ENCODE assay signal across 16 mouse cellular contexts in genomic region chr4:43936749-43937674, GRCm38 (mm10). TPM values are rescaled to one million over a fixed set of nuclear protein-coding genes. Genes with fewer than 3 reads are reported as not detected.
DNase-seq lines count a peak whose midpoint lies in the region; ATAC-seq and TF ChIP-seq lines count a peak whose summit lies in the region.
"Had no signal": no experiment of that assay in that cellular context is flagged by ENCODE, and none has a peak within 500 bp of the region (broad histone marks: within the 10 kb centered on the region; RNA-seq: fewer than 3 reads in every experiment).

No protein-coding gene starts in this region.

- H3K27ac ChIP-seq in lung, embryonic 15.5 days, result no peak overlapping the region
- no peak overlapping the region for H3K27ac ChIP-seq in liver, embryonic 14.5 days
- H3K27ac ChIP-seq in hindbrain, embryonic 14.5 days, result no peak overlapping the region
- H3K27ac ChIP-seq: embryonic facial prominence, embryonic 15.5 days had no signal

- no peak for TF ChIP-seq EP300 in liver, embryonic 14.5 days (IDR thresholded peaks at IDR 0.05; ENCODE audit: low read depth)

- TF ChIP-seq CTCF in liver, embryonic 14.5 days (IDR thresholded peaks at IDR 0.05; ENCODE audit: low read depth), result no peak

- no peak for DNase-seq in lung, postnatal 14 days
- no peak for DNase-seq in liver, embryonic 14.5 days (ENCODE audit: low read depth in 3 of 3, low spot score in 3 of 3)
- DNase-seq in skeletal muscle tissue, adult 2 months (ENCODE audit: low read depth, low spot score), result peak; percentile 75
- no peak for DNase-seq in kidney, postnatal 14 days
- no peak for DNase-seq in hindbrain, embryonic 14.5 days (ENCODE audit: low spot score)
- DNase-seq in Muller cell, postnatal 12 days (ENCODE audit: inconsistent ontology term), result no peak
- DNase-seq: adrenal gland, postnatal 10 days; cerebellum, adult 8-10 months; heart, postnatal 4 days; kidney, postnatal 25 days; left cerebral cortex, postnatal 4 days had no signal

- H3K9me3 ChIP-seq in lung, embryonic 15.5 days, result no peaks in the 10 kb centered on the region
- H3K9me3 ChIP-seq in liver, embryonic 14.5 days (ENCODE audit: control insufficient read depth, low read length), result no peaks in the 10 kb centered on the region
- no peaks in the 10 kb centered on the region for H3K9me3 ChIP-seq in hindbrain, embryonic 14.5 days (ENCODE audit: control insufficient read depth, low read length)
- H3K9me3 ChIP-seq: embryonic facial prominence, embryonic 15.5 days had no signal

- H3K9ac ChIP-seq in lung, embryonic 15.5 days, result no peak overlapping the region
- no peak overlapping the region for H3K9ac ChIP-seq in liver, embryonic 14.5 days (replicated peaks)
- H3K9ac ChIP-seq in hindbrain, embryonic 14.5 days, result no peak overlapping the region
- H3K9ac ChIP-seq: embryonic facial prominence, embryonic 15.5 days had no signal

- WGBS in lung, embryonic 15.5 days, result 68% methylated on average over 14 of the region's 14 CpGs
- 28% methylated on average over 14 of the region's 14 CpGs for WGBS in liver, embryonic 14.5 days (ENCODE audit: insufficient replicate concordance)
- 83% methylated on average over 14 of the region's 14 CpGs for WGBS in hindbrain, embryonic 14.5 days

- ATAC-seq in lung, embryonic 15.5 days (ENCODE audit: borderline replicate concordance, extremely low read depth, low FRiP score, low TSS enrichment), result peak; percentile 27; the same call in 1 of the 2 replicates
- ATAC-seq in activated CD4-positive, CD25-positive, alpha-beta regulatory T cell, adult 4 months, result peak; percentile 85
- ATAC-seq in liver, embryonic 14.5 days (ENCODE audit: insufficient read depth), result peak; percentile 50
- no peak for ATAC-seq in hindbrain, embryonic 14.5 days (ENCODE audit: low FRiP score)

- H3K4me3 ChIP-seq in lung, embryonic 15.5 days, result no peak overlapping the region
- no peak overlapping the region for H3K4me3 ChIP-seq in liver, embryonic 14.5 days (ENCODE audit: insufficient read depth in 1 of 2, low read depth in 2 of 2, low read length in 2 of 2)
- no peak overlapping the region for H3K4me3 ChIP-seq in hindbrain, embryonic 14.5 days (replicated peaks; ENCODE audit: low read length)
- H3K4me3 ChIP-seq: embryonic facial prominence, embryonic 15.5 days had no signal

- H3K4me1 ChIP-seq in lung, embryonic 15.5 days, result no peaks in the 10 kb centered on the region
- peaks cover 0 to 3% of the 10 kb centered on the region in 2 experiments; a peak in 1 of 4 replicates for H3K4me1 ChIP-seq in liver, embryonic 14.5 days (replicated peaks; ENCODE audit: control insufficient read depth in 2 of 2, insufficient read depth in 2 of 2, low read length in 1 of 2)
- no peaks in the 10 kb centered on the region for H3K4me1 ChIP-seq in hindbrain, embryonic 14.5 days (replicated peaks; ENCODE audit: control insufficient read depth, insufficient read depth, low read length)
- H3K4me1 ChIP-seq: embryonic facial prominence, embryonic 15.5 days had no signal

- H3K4me2 ChIP-seq in lung, embryonic 15.5 days, result no peak overlapping the region
- H3K4me2 ChIP-seq in liver, embryonic 14.5 days (ENCODE audit: low read depth), result no peak overlapping the region
- no peak overlapping the region for H3K4me2 ChIP-seq in hindbrain, embryonic 14.5 days (replicated peaks)
- H3K4me2 ChIP-seq: embryonic facial prominence, embryonic 15.5 days; midbrain, embryonic 11.5 days had no signal

- H3K27me3 ChIP-seq in lung, embryonic 15.5 days, result no peaks in the 10 kb centered on the region
- no peaks in the 10 kb centered on the region for H3K27me3 ChIP-seq in liver, embryonic 14.5 days (ENCODE audit: control insufficient read depth, insufficient read depth, low read length)
- no peaks in the 10 kb centered on the region for H3K27me3 ChIP-seq in hindbrain, embryonic 14.5 days (ENCODE audit: control insufficient read depth, insufficient read depth, low read length)
- H3K27me3 ChIP-seq: embryonic facial prominence, embryonic 15.5 days had no signal

- peaks cover 32% of the 10 kb centered on the region; the same call in 1 of the 2 replicates for H3K36me3 ChIP-seq in lung, embryonic 15.5 days
- no peaks in the 10 kb centered on the region for H3K36me3 ChIP-seq in liver, embryonic 14.5 days (replicated peaks; ENCODE audit: control insufficient read depth, insufficient read depth, low read depth)
- H3K36me3 ChIP-seq in hindbrain, embryonic 14.5 days (replicated peaks; ENCODE audit: control insufficient read depth, insufficient read depth), result peaks cover 64% of the 10 kb centered on the region

RNA-seq across cellular contexts. Expression of gene Glipr2, which starts 20.2 kb away (rescaled TPM):
- polyA plus RNA-seq in lung, embryonic 15.5 days (2015; fragmentation: Nextera tagmentation; extraction: Ambion mirVana), result 66.8 and 67.9 TPM in 2 replicates
- polyA plus RNA-seq in activated CD4-positive, CD25-positive, alpha-beta regulatory T cell, adult 4 months (2017; shearing (Covaris generic)), result 100 to 1,000 TPM; 215 to 250 TPM
- 17.1 and 19.2 TPM in 2 replicates for polyA plus RNA-seq in liver, embryonic 14.5 days (2012; rRNA removed)
- polyA plus RNA-seq in liver, embryonic 14.5 days (2014; fragmentation: Nextera tagmentation; extraction: Ambion mirVana), result 46.6 and 48.8 TPM in 2 replicates
- 41.4 and 43.3 TPM in 2 replicates for polyA plus RNA-seq in hindbrain, embryonic 14.5 days (2014; fragmentation: Nextera tagmentation; extraction: Ambion mirVana)

RNA-seq across cellular contexts. Expression of gene Ccin, which starts 46.3 kb away (rescaled TPM):
- not detected in 2 replicates for polyA plus RNA-seq in lung, embryonic 15.5 days (2015; fragmentation: Nextera tagmentation; extraction: Ambion mirVana)
- polyA plus RNA-seq in activated CD4-positive, CD25-positive, alpha-beta regulatory T cell, adult 4 months (2017; shearing (Covaris generic)), result under 1 TPM in 1 of 2 experiments, not detected in 1; 0.24 TPM
- 0.02 TPM in 1 of 2 replicates, not detected in the other for polyA plus RNA-seq in liver, embryonic 14.5 days (2012; rRNA removed)
- polyA plus RNA-seq in liver, embryonic 14.5 days (2014; fragmentation: Nextera tagmentation; extraction: Ambion mirVana), result not detected in 2 replicates
- 0.09 TPM in 1 of 2 replicates, not detected in the other for polyA plus RNA-seq in hindbrain, embryonic 14.5 days (2014; fragmentation: Nextera tagmentation; extraction: Ambion mirVana)
- polyA plus RNA-seq: embryonic facial prominence, embryonic 15.5 days; midbrain, embryonic 11.5 days; neural tube, embryonic 14.5 days had no signal
